Mouse (Mus musculus) effector memory CD4-positive, alpha-beta T cell, adult 7 months (primary cell): Measurements from ENCODE around the gene Cpt2. TPM values are rescaled to one million over a fixed set of nuclear protein-coding genes. Genes with fewer than 3 reads are reported as not detected.

Source experiments
- polyA plus RNA-seq: library from polyadenylated mRNA; unstranded; fragments of 100-300 nt; shearing (Covaris generic); gene quantifications from one replicate; pipeline ENCODE4 v1.2.1, GENCODE M21; 2017

The Cpt2 gene
- 6.2 TPM for polyA plus RNA-seq

GRCm38 (mm10) chr4:107923145-107923802 lies at the start of gene Cpt2:
TSS of gene Cpt2 (minus strand) at chr4:107923610.

GRCm38 (mm10) chr4:107967966-107968682 lies 44.7 kb upstream of the Cpt2 start, which contains the start of gene Slc1a7:
TSS of gene Slc1a7 (plus strand) at chr4:107968332.

DNA sequence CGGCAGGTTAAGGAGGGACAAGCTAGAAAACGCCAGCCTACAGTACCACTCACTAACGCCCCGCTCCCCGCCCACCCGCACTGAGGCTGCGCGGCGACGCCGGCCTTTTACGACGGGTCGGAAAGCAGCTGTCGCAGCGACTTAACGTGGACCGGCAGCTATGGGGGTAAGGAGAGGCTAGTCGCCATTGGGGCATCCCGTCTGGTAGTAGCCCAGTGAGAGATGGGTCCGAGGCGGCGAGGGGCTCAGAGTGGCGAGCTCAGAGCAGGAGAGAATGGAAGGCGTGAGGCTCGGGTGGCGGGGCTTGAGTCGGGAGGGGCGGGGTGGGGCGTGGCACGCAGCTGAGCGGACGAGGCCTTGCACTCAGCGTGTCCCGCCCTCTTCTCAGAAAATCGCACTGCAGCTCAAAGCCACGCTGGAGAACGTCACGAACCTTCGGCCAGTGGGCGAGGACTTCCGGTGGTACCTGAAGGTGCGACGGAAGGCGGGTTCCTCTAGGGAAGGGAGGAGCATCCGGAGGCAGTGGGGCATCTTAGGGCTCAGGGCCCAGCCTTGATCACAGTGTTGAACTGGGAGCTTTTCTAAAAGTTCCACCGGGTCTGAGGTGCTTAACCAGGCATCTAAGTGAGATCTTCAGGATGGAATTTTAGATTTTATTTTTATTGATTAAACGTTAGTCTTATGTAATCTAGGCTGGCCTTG lies 33.5 kb downstream of the Cpt2 start, which contains the start of gene 0610037L13Rik:
TSS of gene 0610037L13Rik (plus strand) at position 83 of the 702 bp plus-strand sequence.

GRCm38 (mm10) chr4:107879254-107880050 lies 44.0 kb downstream of the Cpt2 start, which contains the start of gene Magoh:
TSS of gene Magoh (plus strand) at chr4:107879755.

Other genes with a start within 250 kb of the Cpt2 start
- gene Dmrtb1, start 239.4 kb downstream of the Cpt2 start, polyA plus RNA-seq: not detected
- gene Lrp8, start 121.3 kb downstream of the Cpt2 start, polyA plus RNA-seq: 7.7 TPM
- gene Magoh, start 43.9 kb downstream of the Cpt2 start, polyA plus RNA-seq: 160 TPM
- 51.4 TPM for gene 0610037L13Rik, start 33.8 kb downstream of the Cpt2 start, polyA plus RNA-seq
- not detected for gene Slc1a7, start 44.7 kb upstream of the Cpt2 start, polyA plus RNA-seq
- 0.40 TPM for gene Podn, start 172.8 kb upstream of the Cpt2 start, polyA plus RNA-seq
- 278 TPM for gene Scp2, start 221.4 kb upstream of the Cpt2 start, polyA plus RNA-seq
- gene Echdc2, start 241.8 kb upstream of the Cpt2 start, polyA plus RNA-seq: 4.4 TPM